Mouse (Mus musculus) neural tube, embryonic 12.5 days (tissue): ENCODE results near the gene Adamts9. TPM values are rescaled to one million over a fixed set of nuclear protein-coding genes. Genes with fewer than 3 reads are reported as not detected.

Experiments used
- ATAC-seq: fragments of 200-750 bp; cut with Nextera tagmentation; 2 replicates; pipeline ENCODE4 v1.8.0; 2017; ENCODE audit warnings: low read depth, mild to moderate bottlenecking, moderate TSS enrichment, moderate library complexity; ENCODE audit not compliant: low FRiP score
- H3K27ac ChIP-seq: fragments of 300-500 bp; sonication (generic); 2 replicates; pipeline ENCODE4 v1.5.1; 2016
- H3K27me3 ChIP-seq: fragments of 300-500 bp; sonication (generic); replicated peaks from 2 replicates; pipeline ENCODE4 v1.6.1; 2016; ENCODE audit warnings: mild to moderate bottlenecking
- H3K36me3 ChIP-seq: fragments of 300-500 bp; sonication (generic); 2 replicates; pipeline ENCODE4 v1.6.1; 2016; ENCODE audit warnings: mild to moderate bottlenecking
- H3K4me1 ChIP-seq: fragments of 300-500 bp; sonication (generic); 2 replicates; pipeline ENCODE4 v1.6.1; 2016
- H3K4me2 ChIP-seq: fragments of 300-500 bp; sonication (generic); replicated peaks from 2 replicates; pipeline ENCODE4 v1.6.1; 2016; ENCODE audit warnings: mild to moderate bottlenecking
- H3K4me3 ChIP-seq: fragments of 300-500 bp; sonication (generic); 2 replicates; pipeline ENCODE4 v1.5.1; 2016
- H3K9ac ChIP-seq: fragments of 300-500 bp; sonication (generic); 2 replicates; pipeline ENCODE4 v1.6.1; 2016; ENCODE audit warnings: mild to moderate bottlenecking
- H3K9me3 ChIP-seq: fragments of 300-500 bp; sonication (generic); 2 replicates; pipeline ENCODE4 v1.6.1; 2016; ENCODE audit warnings: mild to moderate bottlenecking
- WGBS: fragments of 180-500 bp; shearing (Covaris S2); methylation state at CpG from one replicate; pipeline ENCODE4 v1.1.7; 2016; 5-methylcytosine and 5-hydroxymethylcytosine counted together
- polyA plus RNA-seq: library from polyadenylated mRNA; unstranded; fragments of >200 nt; fragmentation: Nextera tagmentation; extraction: Ambion mirVana; gene quantifications from 2 replicates; pipeline ENCODE4 v1.2.1, GENCODE M21; 2016

The Adamts9 gene
- polyA plus RNA-seq, 1 experiment from 2014 or later, result 1.7 TPM

GRCm38 (mm10) chr6:92812702-92813370, 130.5 kb downstream of the Adamts9 start:
- Histone ChIP-seq H3K4me2 (no peak overlapping the region), H3K4me3 (no peak overlapping the region), H3K27me3 (no peaks in the 10 kb centered on the region), H3K36me3 (no peaks in the 10 kb centered on the region), H3K9me3 (no peaks in the 10 kb centered on the region), H3K9ac (no peak overlapping the region), H3K27ac (no peak overlapping the region), H3K4me1 (peaks cover 20% of the 10 kb centered on the region; the same call in 1 of the 2 replicates)
- ATAC-seq, result no peak
- 50% methylated on average over 2 of the region's 2 CpGs for WGBS

DNA sequence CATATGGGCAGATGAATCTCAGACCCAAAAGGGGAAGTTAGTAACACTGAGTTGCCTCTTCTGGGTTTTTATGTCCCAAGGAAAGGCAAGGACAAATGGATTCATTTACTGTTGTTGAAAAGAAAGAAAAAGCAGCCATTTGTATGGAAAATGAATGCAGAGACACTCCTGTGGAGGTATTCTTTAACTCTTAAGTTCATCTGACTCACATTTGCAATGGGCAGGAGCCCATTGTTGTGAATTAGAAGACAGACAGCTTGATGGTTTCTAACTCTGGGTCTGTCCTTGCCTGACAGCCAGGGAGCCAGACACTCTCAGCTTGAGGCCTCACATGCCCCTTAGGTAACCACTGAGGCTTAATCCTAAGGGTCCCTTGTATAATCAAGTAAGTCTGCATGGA, 131.7 kb downstream of the Adamts9 start:
- Histone ChIP-seq H3K4me3 (no peak overlapping the region), H3K9ac (no peak overlapping the region), H3K27ac (no peak overlapping the region), H3K4me1 (peaks cover 12% of the 10 kb centered on the region; the same call in 1 of the 2 replicates), H3K36me3 (no peaks in the 10 kb centered on the region), H3K4me2 (no peak overlapping the region), H3K27me3 (no peaks in the 10 kb centered on the region), H3K9me3 (no peaks in the 10 kb centered on the region)
- ATAC-seq, result no peak

DNA sequence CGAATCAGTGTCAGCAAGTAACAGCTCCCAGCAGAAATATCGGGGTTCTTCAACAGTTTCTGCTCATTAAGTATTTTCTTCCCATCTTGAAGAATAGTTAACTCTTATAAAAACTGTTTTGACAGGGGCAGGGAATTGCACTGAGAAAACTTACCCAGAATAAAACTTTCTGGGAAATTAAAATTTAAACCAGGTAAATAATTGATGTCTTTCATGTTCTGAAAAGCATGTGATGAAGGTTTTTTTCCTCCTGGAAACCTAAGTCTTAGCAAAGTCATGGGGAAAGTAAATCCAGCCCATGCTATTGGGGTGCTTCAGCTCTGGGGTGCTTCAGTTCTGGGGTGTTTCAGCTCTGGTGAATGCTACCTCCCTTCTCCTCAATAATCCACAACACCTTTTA, 132.7 kb downstream of the Adamts9 start:
- no peaks in the 10 kb centered on the region for H3K27me3 ChIP-seq

DNA sequence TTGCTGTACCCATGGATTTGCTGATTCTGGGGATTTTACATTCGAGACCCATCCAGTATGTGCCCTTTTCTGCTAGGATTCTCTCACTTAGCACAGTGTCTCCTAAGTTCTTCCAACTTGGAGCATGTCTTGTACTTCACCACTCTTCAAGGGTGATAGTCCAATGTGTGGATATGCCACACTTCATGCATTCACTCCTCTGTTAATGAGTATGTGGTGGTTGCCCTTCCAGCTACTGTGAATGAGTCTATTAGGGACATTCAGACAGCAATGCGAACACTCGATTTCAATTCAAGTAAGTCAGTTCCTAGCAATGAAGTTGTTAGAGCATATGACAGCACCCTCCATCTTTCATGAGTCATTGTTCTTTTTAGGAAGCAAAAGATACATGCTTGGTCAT, 133.5 kb downstream of the Adamts9 start:
- ATAC-seq, result no peak
- H3K36me3 ChIP-seq, result no peaks in the 10 kb centered on the region

More for the DNA sequence above, 132.7 kb downstream of the Adamts9 start:
- Histone ChIP-seq H3K27ac (no peak overlapping the region), H3K4me1 (0 out of 2 replicates have a peak, but pooled peaks cover 4% of the 10 kb centered on the region), H3K9me3 (no peaks in the 10 kb centered on the region), H3K4me2 (no peak overlapping the region), H3K36me3 (no peaks in the 10 kb centered on the region), H3K9ac (no peak overlapping the region), H3K4me3 (no peak overlapping the region)
- 92% methylated on average over 2 of the region's 2 CpGs for WGBS
- ATAC-seq, result no peak

DNA sequence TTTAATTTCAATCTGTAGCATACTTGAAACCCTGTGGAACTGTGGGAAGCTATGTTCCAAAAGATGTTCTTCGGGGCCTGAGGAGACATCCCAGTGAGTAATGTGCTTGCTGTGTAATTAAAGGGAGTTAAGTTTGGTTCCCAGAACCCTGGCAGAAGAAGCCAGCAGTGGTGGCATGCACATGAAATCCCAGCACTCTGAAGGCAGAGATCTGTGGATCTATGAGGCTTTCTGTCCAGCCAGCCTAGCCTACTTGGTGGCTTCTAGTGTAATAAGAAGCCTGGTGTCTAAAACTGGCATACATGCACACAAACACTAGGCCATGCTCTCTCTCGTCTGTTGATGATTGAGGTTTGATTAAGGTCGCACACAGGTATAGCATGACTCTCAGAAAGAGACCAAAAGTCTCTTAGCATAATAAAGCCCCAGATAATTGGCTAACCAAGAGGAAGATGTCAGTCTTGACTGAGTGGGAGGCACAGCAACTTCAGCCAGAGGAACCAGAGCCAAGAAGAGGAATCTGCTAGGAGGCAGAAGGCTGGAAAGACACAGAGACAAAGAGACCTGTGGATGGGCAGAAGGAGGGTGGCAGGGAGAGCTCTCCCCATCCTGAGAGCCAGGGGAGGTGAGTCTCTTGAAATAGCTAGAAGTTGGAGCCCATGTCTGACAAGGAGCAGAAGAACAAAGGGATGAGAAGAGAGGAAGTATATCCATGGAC, 138.9 kb downstream of the Adamts9 start:
- WGBS, result 80% methylated on average over 3 of the region's 3 CpGs
- no peak overlapping the region for H3K27ac ChIP-seq
- ATAC-seq, result no peak
- H3K9me3 ChIP-seq, result no peaks in the 10 kb centered on the region
- H3K4me2 ChIP-seq, result no peak overlapping the region
- H3K4me3 ChIP-seq, result no peak overlapping the region
- no peak overlapping the region for H3K9ac ChIP-seq
- H3K27me3 ChIP-seq, result no peaks in the 10 kb centered on the region
- H3K36me3 ChIP-seq, result no peaks in the 10 kb centered on the region
- no peaks in the 10 kb centered on the region for H3K4me1 ChIP-seq

More for the DNA sequence above, 133.5 kb downstream of the Adamts9 start:
- 88% methylated on average over 3 of the region's 3 CpGs for WGBS
- H3K27ac ChIP-seq, result no peak overlapping the region
- H3K9me3 ChIP-seq, result no peaks in the 10 kb centered on the region
- H3K27me3 ChIP-seq, result no peaks in the 10 kb centered on the region
- H3K4me3 ChIP-seq, result no peak overlapping the region
- H3K9ac ChIP-seq, result no peak overlapping the region
- no peak overlapping the region for H3K4me2 ChIP-seq
- 0 out of 2 replicates have a peak, but pooled peaks cover 3% of the 10 kb centered on the region for H3K4me1 ChIP-seq

DNA sequence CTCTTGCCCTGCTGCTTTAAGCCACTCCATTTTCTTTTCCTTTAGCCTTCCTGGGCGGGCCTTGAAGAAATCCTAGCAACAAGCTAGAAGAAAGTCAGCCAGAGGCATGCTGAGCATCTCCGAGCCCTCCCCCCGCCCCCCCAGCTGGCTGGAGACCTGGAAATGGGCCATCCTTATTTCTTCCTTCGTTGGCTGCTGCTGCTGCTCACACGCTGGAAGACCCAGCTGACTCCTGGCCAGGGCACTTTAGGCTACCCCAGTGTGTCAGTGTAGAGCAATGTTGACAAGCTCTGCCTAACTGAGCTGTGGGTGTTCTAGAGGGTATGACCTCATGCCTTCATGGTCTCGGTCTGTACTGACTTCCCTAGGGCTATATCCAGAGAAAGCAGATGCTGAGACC, 140.1 kb downstream of the Adamts9 start:
- Histone ChIP-seq H3K4me1 (no peaks in the 10 kb centered on the region), H3K27ac (no peak overlapping the region), H3K4me2 (no peak overlapping the region), H3K36me3 (no peaks in the 10 kb centered on the region), H3K9ac (no peak overlapping the region), H3K27me3 (no peaks in the 10 kb centered on the region), H3K4me3 (no peak overlapping the region), H3K9me3 (no peaks in the 10 kb centered on the region)
- 40% methylated on average over 6 of the region's 6 CpGs for WGBS
- ATAC-seq, result peak; percentile 50; the same call in 1 of the 2 replicates

DNA sequence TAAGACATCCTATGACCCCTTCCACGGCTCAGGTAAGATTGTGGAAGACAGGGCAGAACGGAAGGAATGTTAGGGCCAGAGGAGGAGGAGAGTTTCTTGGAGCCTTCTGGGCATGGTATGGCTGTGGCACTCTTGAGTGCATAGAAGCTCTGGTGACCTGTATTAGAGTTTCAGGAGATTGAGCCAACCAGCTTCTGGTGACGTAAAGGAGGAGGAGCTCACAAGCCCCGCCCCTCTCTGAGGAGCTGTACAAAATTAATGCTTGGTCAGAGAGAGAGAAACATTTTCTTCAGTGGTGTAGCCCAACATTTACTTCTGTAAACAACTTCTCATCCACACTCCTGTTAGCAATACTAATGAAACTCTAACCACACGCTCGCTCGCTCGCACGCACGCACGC, 140.9 kb downstream of the Adamts9 start:
- H3K36me3 ChIP-seq, result no peaks in the 10 kb centered on the region
- H3K9ac ChIP-seq, result no peak overlapping the region
- no peak overlapping the region for H3K4me2 ChIP-seq
- 72% methylated on average over 11 of the region's 11 CpGs for WGBS
- H3K27ac ChIP-seq, result no peak overlapping the region
- no peaks in the 10 kb centered on the region for H3K27me3 ChIP-seq
- no peaks in the 10 kb centered on the region for H3K4me1 ChIP-seq
- no peak overlapping the region for H3K4me3 ChIP-seq
- no peak for ATAC-seq
- H3K9me3 ChIP-seq, result no peaks in the 10 kb centered on the region

GRCm38 (mm10) chr6:92801462-92801861, 141.8 kb downstream of the Adamts9 start:
- no peak for ATAC-seq
- Histone ChIP-seq H3K4me1 (no peaks in the 10 kb centered on the region), H3K9me3 (no peaks in the 10 kb centered on the region), H3K4me3 (no peak overlapping the region), H3K27ac (no peak overlapping the region), H3K36me3 (no peaks in the 10 kb centered on the region), H3K27me3 (no peaks in the 10 kb centered on the region), H3K9ac (no peak overlapping the region), H3K4me2 (no peak overlapping the region)
- WGBS, result 80% methylated on average over 2 of the region's 2 CpGs

GRCm38 (mm10) chr6:92793804-92794203, 149.5 kb downstream of the Adamts9 start:
- no peaks in the 10 kb centered on the region for H3K9me3 ChIP-seq
- H3K9ac ChIP-seq, result no peak overlapping the region
- no peak overlapping the region for H3K4me2 ChIP-seq
- H3K4me3 ChIP-seq, result no peak overlapping the region
- no peaks in the 10 kb centered on the region for H3K36me3 ChIP-seq
- no peak overlapping the region for H3K27ac ChIP-seq
- H3K27me3 ChIP-seq, result no peaks in the 10 kb centered on the region
- WGBS, result 87% methylated on average over 6 of the region's 6 CpGs
- ATAC-seq, result no peak
- H3K4me1 ChIP-seq, result no peaks in the 10 kb centered on the region

DNA sequence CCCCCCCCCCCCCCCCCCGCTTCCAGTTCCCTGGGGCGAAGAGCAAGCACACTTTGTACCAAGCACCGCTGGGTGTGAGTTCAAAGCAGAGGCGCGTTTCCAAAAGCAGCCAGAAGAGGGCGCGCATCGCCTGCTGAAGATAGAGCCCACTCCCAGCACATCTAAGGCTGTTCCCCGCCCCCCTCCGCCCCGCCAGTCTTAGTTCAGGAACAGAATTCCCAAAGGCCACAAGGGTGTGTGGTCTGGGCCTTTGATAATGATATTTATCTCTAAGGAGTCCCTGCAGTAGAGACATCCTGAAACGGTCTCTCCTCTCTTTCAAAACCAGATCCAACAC, 155.9 kb downstream of the Adamts9 start:
- Histone ChIP-seq H3K27me3 (0 out of 2 replicates have a peak, but pooled peaks cover 7% of the 10 kb centered on the region), H3K9me3 (no peaks in the 10 kb centered on the region), H3K4me1 (peaks cover 4% of the 10 kb centered on the region; the same call in 1 of the 2 replicates), H3K4me2 (peak overlapping the region; percentile 66), H3K4me3 (peak overlapping the region; percentile 12), H3K36me3 (no peaks in the 10 kb centered on the region), H3K27ac (no peak overlapping the region), H3K9ac (peak overlapping the region; percentile 45; the same call in 1 of the 2 replicates)
- peak; percentile 85 for ATAC-seq
- under 1% methylated on average over 11 of the region's 12 CpGs for WGBS

DNA sequence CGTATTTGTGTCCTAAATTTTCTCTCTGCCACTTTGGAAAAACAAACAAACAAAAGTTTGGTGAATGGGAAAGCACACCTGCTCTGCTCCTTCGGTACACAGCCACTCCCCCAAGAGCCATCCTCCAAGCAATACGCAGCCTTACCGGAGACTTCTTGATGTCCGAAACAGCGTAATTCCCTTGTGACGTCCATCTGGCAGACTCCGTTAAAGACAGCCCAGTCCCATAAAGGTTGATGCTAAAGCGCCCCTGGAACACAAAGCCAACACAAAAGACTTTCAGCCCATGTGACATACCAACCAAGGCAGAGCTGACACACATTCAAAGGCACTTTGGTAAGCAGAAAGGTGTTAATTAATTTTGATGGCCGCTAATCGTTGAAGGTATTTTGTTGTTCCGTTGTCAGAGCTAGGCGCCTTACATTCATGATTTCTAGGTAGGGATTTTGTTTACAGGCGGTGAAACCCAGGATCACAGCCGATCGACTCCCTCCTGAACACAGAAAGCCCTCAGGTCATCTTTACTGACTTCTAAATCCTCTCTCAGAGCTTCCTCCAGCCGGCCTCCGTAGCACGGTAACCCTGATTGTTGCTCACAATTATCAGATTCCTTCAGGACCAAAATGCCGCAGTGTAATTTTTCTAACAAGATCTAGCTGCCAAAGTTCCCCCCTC, 156.5 kb downstream of the Adamts9 start:
- H3K4me2 ChIP-seq, result peak overlapping the region; percentile 66
- WGBS, result 4% methylated on average over 20 of the region's 20 CpGs
- 0 out of 2 replicates have a peak, but pooled peaks have one; percentile 28 for ATAC-seq
- H3K9ac ChIP-seq, result peak overlapping the region; percentile 45; the same call in 1 of the 2 replicates
- H3K36me3 ChIP-seq, result no peaks in the 10 kb centered on the region
- H3K4me1 ChIP-seq, result peaks cover 4% of the 10 kb centered on the region; the same call in 1 of the 2 replicates
- H3K9me3 ChIP-seq, result no peaks in the 10 kb centered on the region
- 0 out of 2 replicates have a peak, but pooled peaks cover 7% of the 10 kb centered on the region for H3K27me3 ChIP-seq
- peak overlapping the region; percentile 12 for H3K4me3 ChIP-seq
- H3K27ac ChIP-seq, result no peak overlapping the region

DNA sequence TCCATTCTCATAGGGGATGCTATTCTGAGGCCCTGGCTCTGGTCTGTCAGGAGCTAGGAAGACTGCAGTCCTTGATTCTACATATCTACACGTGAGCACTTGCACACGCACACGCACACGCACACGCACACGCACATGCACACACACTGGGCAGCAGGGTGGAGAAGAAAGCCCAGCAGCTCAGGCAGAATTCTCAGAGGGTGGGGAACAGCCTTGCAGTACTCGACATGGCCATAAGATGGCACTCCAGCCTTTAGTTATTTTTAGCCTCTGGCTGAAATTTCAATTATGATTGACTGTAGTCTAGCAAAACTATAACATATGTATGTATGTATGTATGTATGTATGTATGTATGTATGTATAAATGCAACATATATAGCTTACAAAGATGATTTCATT, 158.5 kb downstream of the Adamts9 start:
- H3K4me3 ChIP-seq, result no peak overlapping the region
- H3K9ac ChIP-seq, result no peak overlapping the region
- WGBS, result 13% methylated on average over 7 of the region's 7 CpGs
- H3K27me3 ChIP-seq, result 0 out of 2 replicates have a peak, but pooled peaks cover 7% of the 10 kb centered on the region
- no peak overlapping the region for H3K27ac ChIP-seq
- no peaks in the 10 kb centered on the region for H3K36me3 ChIP-seq
- no peak for ATAC-seq
- H3K4me1 ChIP-seq, result peaks cover 4% of the 10 kb centered on the region; the same call in 1 of the 2 replicates
- H3K9me3 ChIP-seq, result no peaks in the 10 kb centered on the region
- H3K4me2 ChIP-seq, result no peak overlapping the region
